Mouse (Mus musculus) adrenal gland, postnatal 14 days (tissue): ENCODE measurements around the gene Ccdc169. TPM values are rescaled to one million over a fixed set of nuclear protein-coding genes. Genes with fewer than 3 reads are reported as not detected.

Source experiments
- DNase-seq: peaks from one replicate; pipeline ENCODE4 v3.0.0; 2021; ENCODE audit warnings: mixed read lengths
- total RNA-seq: library from RNA; stranded (reverse); gene quantifications from 2 replicates; pipeline ENCODE4 v1.2.3, GENCODE M21; 2021

The Ccdc169 gene
- total RNA-seq, 1 experiment from 2014 or later = not detected

DNA sequence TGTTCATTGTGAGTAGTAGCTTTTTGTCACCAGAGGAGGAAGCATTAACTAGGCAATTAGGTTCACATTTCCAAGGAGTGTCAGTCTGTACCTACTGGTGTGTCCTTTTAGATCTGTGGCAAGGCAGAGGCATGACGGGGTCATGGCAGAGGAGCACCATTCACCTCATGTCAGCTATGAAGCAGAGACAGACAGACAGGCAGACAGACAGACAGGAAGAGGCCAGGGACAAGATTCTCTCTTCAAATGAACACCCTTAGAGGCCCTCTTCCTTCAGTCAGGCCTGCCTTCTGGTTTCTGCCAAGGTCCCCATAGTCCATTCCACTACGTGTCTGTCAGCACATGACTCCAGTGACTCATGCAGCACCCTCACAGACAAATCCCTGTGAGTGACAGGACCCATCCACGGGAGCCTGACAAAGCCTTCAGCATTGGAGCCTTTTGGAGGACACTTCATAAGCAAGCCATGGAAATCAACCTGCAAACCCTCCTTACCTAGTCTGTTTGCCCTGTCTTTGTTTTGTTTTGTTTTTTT is 14.7 kb upstream of the Ccdc169 start:
- DNase-seq = peak; percentile 38

GRCm38 (mm10) chr3:55123064-55123463 is 14.1 kb upstream of the Ccdc169 start:
- DNase-seq = no peak

DNA sequence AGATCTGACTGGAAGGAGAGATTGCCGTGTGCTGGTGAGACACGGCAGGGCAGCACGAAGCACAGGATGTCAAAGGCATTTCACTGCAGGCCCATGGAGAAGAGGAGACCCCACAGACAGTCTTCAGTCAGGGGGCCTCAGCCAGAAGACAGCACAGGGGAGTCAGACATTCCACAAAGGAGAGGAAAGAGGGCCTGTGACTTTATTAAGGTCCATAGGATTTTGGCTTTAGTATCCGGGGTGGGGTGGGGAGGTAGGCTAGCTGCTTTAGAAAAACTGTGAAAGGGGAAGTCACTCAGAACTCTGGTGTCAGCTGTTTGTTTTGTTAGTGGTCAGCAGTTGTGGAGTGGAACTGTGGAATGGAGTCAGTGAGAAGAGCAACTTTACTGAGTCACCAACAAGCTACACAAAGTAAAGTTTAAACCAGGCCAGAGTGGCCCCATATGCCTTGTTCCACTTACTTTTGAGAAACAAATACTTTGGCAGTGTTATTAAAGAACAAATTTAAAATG is 7.9 kb upstream of the Ccdc169 start:
- no peak for DNase-seq

DNA sequence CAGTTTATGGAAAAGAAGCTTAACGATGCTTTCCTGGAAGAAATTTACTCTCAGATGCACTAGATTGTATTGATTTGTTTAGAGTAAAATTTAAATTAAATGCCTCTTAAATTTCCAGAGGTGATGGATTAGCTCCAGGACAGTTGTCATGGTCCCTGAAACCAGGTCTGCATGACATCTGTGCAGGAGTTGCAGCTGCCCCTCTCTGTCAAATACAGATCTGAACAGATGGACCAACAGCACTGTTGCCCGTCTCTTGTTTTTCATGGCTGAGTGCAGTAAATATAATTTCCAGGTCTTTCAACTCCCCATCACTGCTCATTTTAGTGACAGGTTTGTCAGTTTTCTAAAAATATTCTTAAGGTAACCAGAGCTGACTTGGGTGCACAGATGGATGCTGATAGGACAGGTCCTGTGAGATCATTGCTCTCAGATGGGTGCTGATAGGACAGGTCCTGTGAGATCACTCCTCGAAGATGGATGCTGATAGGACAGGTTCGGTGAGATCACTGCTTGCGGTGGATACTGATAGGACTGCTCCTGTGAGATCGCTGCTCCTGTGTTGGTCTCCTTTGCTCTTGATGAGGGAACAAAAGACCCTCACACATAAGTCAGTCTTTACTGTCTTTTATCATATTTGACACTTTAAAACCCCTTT is 5.4 kb upstream of the Ccdc169 start:
- DNase-seq = no peak

DNA sequence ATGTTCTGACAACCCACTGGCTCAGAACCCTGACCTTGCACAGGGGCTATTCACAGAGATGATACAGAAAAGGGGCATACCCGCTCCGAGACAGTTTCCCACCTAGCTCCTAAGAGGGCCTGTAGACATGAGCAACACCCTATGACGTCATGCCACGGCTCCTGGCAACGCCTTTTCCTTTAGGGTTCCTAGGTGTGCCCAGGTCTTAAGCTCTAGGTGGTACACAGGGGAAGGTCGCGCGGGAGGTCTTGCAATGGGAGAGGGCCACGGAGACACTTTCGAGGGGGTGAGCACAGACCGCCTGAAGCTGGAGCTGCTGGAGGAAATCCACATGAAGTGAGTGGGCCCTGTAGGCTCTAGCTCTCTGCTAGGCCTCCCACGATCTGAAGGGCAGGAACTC is 2.7 kb downstream of the Ccdc169 start:
- no peak for DNase-seq

DNA sequence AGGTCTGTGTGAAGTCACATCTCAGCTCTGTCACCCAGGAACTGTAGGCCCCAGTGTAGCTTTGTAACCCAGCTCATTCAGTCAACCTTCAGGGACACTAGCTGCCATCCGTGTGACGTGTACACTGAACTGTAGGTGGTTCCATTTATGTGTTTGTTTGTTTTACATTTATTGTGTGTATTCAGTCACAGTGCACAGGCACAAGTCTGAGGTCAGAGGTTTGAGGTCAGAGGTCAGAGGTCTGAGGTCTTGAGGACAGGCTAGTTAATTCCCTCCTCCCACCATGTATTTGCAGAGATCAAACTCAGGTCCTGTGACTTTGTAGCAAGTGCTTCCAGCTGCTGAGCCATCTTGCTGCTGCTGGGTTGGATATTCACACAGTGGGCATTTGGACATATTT is 4.3 kb downstream of the Ccdc169 start:
- no peak for DNase-seq

- no peak for DNase-seq
These were observed 7.8 kb downstream of the Ccdc169 start for GRCm38 (mm10) chr3:55144916-55145315.

GRCm38 (mm10) chr3:55146441-55146840 is 9.3 kb downstream of the Ccdc169 start:
- no peak for DNase-seq

GRCm38 (mm10) chr3:55147156-55147555 is 10.0 kb downstream of the Ccdc169 start:
- no peak for DNase-seq

DNA sequence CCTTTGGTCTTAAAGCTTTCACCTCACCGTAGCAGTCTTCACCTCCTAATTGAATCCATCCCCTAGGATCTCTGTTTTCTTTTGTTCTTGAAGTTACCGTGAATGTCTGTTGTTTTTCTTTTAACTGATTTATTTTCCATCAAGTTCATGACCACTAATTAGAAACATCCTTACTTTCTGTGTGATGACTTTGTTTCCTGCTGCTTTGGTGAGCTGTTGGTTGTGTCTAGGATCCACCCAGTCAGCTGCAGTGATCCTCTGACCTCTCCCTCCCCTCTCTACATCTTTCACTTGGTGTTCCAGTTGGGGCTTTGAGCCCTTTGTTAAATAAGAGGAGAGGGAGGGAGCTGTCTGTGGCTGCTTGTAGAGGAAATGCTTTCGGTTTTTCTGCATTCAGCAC is 11.0 kb downstream of the Ccdc169 start:
- DNase-seq = no peak

GRCm38 (mm10) chr3:55151656-55152433 is 14.7 kb downstream of the Ccdc169 start:
- peak; percentile 70 for DNase-seq

- DNase-seq = no peak
These were observed 15.7 kb downstream of the Ccdc169 start for GRCm38 (mm10) chr3:55152673-55153334.

DNA sequence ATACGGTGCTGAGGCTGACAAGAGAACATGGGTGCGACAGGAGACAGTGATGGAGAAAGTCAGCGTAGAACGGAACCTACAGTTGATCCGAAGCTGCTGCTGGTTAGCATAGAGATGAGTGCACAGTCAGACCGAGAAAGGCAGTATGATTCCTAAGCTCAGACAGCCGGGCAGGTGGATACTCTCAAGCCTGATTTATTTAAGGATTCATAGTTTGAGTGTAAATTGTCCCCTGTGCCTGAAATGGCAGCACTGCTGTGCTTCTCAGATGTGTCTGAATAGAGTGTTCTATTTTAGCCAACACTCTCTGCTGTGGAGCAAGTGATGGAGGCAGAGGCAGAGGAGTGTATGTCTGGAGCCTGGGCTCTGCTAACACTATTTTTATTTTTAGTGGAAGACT is 17.0 kb downstream of the Ccdc169 start:
- DNase-seq = no peak

DNA sequence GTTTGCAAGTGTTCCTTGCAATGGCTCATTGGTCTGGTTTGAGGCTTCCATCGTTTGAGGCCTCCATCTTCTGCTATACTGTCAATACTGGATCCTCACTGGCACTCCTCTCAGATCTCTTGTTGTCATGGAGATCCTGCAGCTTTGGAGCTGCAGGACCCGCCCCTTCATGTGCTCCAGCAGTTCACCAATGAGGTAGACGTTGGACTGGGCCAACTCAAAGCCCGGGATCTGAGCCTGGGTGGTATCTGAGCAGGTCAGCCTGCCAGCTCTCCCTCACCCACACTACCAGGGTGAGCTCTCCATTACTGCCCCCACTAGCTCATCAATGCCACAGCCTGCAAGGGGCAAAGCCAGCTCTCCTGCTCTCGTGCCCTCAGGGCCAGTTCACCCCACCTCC is 20.3 kb downstream of the Ccdc169 start:
- DNase-seq = no peak

GRCm38 (mm10) chr3:55161144-55161543 is 24.0 kb downstream of the Ccdc169 start:
- DNase-seq = no peak

DNA sequence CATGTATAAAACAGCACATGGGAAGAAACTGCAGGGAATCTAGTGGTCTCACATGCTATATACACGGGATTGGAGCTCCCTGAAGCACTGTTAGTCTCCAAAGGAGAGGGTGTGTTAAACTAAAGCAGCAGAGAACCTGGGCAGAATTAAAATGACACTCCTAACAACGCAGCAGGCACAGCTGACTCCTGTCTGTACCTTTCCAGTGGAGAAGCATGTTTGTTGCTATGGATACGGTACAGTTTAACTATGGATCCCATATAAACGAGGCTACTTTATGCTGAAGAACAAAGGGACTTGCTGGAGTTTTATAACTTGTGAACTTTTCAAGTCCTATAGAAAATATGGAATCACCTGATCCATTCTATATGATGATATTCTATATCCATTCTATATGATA is 26.4 kb downstream of the Ccdc169 start:
- DNase-seq = no peak

- DNase-seq = no peak
These were observed 35.3 kb downstream of the Ccdc169 start for GRCm38 (mm10) chr3:55172478-55172877.

DNA sequence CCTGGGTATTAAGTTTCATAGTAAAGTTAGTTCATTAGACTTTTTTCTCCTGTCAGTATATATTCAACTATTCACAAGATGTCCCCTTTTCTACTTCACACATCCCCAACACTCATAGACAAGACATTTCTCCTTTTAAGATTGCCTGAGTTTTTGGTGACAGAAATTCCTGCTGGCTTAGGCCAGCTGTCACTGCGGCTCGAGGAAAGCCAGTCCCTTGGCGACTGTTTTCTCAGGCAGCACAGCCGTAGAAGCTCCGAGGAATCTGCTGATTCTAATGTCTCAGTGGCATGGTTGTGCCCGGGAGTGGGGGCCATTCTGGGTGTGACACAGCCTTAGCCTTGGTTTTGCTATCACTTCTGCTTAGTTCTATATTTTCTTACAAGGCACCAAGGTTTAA is 40.1 kb downstream of the Ccdc169 start:
- DNase-seq = no peak

DNA sequence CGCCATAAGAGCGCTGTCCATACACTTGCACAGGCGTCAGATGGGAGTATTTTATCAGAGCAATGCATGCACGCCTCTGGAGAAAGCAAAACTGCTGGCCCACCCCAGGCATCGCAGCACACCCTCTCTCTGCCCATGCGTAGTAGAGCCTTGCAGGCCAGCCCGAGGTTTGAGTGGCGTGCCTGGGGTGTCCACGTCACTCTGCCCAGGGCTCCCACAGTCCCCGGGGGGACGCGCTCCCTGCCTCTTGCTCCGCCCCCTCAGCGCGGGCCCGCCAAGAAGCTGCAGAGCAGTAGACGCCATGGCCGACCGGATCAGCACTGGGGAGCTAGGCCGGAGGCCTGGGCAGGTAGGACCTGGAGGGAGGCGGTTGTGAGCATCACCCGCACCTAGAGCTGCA is 44.6 kb downstream of the Ccdc169 start, which contains the start of gene Sohlh2:
Gene Sohlh2 (plus strand): TSS at position 263 of the 400 bp plus-strand sequence.
- no peak for DNase-seq

GRCm38 (mm10) chr3:55191668-55192067 is 54.5 kb downstream of the Ccdc169 start:
- no peak for DNase-seq

- no peak for DNase-seq
These were observed 56.2 kb downstream of the Ccdc169 start for GRCm38 (mm10) chr3:55193351-55193750.

DNA sequence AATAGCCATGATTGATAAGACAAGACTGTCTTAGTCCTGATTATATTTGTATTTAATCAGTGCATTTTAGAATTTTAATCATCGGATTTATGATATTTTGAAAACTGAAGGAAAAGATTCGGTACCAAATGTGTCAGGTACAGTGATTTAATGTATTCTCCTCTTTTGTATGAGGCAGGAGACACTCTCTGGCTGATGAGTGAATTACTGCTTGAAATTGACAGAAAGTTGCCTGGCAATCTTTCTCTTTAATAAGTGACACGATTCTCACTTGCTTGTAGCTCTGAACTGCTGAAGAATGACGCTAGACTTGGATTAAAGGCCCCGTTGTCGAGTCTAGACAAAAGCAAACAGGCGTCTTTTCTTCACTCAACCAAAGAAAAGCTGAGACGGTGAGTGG is 57.7 kb downstream of the Ccdc169 start:
- no peak for DNase-seq
